Mouse (Mus musculus) cerebral cortex, adult 2 months (tissue): ENCODE results near the gene B230104I21Rik.

ENCODE experiments used
- WGBS: fragments of 180-500 bp; shearing (Covaris S2); methylation state at CpG from one replicate; pipeline ENCODE4 v1.1.7; 2018; 5-methylcytosine and 5-hydroxymethylcytosine counted together

B230104I21Rik gene

DNA sequence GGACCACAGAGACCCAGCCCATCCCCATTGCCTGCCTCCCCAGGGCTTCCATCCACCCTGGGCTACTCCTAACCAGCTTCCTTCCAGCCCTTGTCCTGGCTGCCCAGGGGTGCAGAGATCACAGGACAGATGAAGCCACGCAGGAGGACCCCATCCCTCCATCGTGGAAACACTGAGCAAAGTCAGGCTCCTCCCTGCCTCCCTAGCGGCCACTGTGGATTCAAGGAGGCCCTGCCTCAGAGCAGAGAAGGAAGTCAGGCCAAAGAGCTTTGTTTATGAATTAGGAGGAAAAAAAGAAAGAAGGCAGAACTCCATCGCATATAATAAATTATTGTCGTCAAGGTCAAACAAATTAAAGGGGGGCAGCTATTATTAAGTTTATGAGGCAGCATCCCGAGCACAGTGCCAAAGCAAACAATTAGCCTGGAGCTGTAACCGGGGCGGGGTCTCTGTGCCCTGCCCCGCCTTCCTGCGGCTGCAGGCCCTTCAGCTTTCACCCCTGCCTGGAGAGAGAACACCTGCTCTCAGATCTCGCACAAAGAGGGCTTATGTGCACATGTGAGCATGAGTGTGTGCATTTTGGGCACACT lies 12.4 kb downstream of the B230104I21Rik start:
- WGBS = 70% methylated on average over 11 of the region's 11 CpGs

DNA sequence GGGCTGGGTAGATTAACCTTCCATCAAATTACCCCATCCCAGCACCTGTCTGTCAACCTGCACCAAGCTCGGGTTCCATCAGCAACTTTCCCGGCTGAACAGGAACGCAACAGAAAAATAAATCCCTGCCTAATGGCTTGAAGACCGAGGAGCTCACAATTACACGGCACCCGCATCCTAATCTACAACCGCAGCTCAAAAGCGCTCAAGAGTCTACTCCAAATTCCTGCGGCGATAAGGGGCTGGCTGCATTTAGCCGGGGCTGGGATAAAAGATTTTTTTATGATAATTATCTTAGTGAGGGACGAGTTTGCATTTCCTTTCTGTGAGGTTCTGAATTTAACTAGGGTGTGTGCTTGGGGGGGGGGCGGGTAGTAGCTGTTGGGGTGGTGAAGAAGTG lies 16.3 kb downstream of the B230104I21Rik start:
- 77% methylated on average over 13 of the region's 13 CpGs for WGBS

DNA sequence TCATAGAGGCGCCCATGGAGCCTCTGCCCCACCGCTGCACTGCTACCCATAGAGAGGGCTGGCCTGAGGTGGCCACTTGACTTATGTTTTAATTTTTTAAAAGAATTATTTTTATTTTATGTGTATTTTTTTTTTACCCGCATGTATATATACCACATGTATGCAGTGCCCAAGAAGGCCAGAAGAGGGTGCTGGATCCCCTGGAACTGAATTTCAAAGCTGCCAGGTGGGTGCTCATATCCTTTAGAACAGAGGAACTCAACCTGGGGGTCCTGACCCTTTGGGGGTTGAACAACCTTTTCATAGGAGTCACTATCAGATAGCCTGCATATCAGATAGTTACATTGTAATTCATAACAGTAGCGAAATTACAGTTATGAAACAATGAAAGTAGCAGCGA lies 19.5 kb downstream of the B230104I21Rik start:
- 97% methylated on average over 5 of the region's 5 CpGs for whole genome bisulfite sequencing

DNA sequence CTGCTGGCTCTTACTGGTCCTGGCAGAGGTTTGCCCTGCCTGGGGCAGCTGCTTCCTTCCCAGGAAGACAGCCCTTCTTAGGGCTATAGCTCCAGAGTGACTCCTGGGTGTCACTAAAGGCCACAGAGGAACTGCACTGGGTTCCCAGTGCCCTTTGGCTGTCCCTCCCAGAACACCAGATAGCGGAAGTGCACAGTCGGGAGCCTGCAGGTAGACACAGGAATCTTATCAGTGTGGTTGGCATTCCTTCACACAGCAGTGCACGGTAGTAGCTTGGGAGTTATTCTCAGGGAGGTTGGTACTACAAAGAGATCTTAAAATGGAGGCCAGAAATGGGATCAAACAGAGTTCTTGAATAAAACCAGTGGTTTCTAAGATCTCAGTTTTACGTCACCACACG lies 22.4 kb downstream of the B230104I21Rik start:
- 82% methylated on average over 5 of the region's 5 CpGs for WGBS

DNA sequence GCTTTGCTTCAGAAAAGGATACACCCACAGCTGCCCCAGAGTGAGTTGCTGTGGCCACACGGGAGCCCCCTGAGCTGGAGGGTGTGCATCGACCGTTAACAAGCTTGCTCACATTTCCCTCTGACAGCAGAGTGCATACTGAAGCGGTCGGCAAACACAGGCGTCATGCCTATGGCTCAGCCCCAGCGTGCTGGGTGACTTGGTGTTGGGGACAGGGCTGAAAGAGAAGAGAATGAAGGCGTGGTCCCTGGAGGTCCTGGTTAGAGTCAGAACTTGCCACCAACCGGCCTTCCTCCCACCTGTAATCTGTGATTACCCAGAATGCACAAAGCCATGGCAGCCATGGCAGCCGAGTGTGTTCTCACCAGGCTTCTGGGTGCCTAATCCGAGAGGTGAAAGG lies 22.9 kb downstream of the B230104I21Rik start:
- 79% methylated on average over 11 of the region's 11 CpGs for WGBS

DNA sequence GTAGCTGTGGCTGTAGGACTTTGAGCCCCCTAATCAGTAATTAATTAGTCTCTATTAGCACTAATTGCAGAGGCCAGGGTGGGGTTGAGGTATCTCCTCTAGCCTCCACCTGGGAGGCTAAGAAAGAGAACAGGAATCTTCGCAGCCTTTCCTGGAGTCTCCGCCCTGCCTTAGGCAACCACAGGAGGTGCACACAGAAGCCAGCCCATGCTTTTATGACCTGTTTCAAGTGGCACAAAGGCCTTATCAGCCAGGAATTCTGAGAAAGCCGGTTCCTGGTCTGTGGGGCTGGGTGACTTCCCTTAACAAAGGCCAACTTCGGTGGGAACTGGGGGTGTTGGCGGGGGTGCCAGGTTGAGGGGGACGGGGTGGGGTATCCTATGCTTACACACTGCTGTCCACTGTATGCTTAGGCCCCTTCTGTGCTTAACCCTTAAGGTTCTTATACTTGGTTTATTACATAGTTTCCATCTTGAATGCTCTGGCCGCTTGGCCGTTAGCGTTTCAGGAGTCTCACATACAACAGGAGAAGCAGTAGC lies 23.9 kb downstream of the B230104I21Rik start:
- 82% methylated on average over 9 of the region's 9 CpGs for WGBS

DNA sequence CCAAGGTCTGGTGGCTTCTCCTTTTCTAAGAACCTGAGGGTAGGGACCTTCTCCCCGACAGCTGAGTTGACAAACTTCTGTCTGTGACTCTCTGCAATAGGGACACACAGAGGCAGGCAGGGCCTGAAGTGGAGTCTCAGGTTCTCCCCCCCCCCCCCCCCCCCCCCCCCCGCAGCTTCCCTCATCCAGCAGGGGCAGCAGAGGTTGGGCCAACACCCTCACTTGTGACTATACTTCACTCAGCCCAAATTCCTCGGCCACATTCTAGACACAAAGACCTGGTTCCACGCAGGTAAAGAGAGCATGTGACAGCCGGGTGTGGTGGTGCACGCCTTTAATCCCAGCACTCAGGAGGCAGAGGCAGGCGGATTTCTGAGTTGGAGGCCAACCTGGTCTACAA lies 24.5 kb downstream of the B230104I21Rik start:
- WGBS = 93% methylated on average over 7 of the region's 7 CpGs

DNA sequence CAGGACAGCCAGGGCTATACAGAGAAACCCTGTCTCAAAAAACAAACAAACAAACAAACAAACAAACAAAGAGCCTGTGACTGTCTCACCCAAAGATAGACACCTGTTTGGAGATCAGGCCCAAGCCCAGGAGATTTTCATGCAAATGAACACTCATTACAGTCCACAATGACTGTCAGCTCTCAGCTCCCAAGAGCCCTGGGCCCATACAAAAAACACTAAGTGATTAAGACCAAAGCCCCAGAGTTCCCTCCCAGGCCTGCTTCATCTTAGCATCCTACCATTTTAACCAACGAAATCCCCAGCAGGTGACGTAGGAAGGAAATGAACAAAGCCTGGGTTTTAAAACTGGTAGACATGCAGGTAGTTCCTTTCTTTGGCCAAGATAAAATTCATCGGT lies 24.9 kb downstream of the B230104I21Rik start:
- WGBS = 87% methylated on average over 3 of the region's 3 CpGs

DNA sequence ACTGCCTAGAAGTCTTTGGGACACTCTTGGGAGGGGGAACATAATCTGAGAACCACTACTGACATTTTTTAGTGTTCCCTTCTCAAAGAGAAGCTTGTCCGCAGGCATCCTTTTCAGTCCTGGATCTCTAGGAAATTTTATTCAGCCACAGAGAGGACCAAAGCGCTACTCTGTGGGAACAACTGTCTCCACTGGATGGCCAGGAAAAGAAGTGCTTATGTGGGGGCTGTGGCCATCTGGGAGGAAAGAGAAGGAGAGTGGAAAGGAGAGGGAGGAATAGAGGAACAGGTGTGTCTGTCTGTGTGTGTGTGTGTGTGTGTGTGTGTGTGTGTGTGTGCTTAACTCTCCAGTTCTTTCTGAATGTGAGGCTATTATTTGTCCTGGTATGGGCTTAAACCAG lies 28.8 kb downstream of the B230104I21Rik start:
- 65% methylated on average over 2 of the region's 2 CpGs for WGBS

DNA sequence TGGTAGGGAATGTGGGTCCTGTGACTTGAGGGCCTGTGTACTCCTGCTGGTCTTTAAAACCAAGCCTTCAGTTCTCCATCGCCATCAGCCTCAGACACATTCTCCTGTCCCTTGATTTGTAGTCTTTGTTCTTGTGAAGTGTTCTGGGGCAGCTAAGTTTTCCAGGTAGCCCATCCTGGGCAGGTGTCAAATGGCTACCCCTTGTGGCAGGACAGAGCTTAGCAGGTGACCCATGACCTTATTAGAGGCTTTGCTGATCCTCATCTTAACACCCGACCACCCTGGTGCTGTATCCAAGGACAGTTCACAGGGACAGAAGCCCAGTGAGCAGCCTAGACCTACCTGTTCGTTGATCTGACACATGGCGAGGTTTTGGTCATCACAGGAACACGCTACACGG lies 30.9 kb downstream of the B230104I21Rik start:
- WGBS = 93% methylated on average over 6 of the region's 6 CpGs

DNA sequence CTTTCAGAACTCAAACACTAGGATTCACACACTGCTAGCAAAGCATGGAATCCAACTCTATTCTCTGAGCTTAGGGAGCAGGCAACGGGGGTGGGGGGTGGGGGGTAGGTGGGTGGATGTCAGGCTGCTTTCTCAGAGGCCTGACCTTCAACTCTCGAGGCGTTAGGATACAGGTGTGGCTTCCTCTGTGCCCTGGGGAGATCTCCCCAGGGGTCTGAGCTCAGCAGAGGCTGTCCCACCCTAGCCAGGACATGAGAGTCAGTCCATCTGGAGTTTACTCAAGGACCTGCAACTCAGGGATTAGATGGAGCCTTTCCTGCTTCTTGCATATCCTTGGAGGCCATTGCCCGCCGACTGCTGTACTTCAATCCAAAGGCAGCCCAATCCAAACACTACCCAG lies 33.2 kb downstream of the B230104I21Rik start:
- 89% methylated on average over 5 of the region's 5 CpGs for WGBS

DNA sequence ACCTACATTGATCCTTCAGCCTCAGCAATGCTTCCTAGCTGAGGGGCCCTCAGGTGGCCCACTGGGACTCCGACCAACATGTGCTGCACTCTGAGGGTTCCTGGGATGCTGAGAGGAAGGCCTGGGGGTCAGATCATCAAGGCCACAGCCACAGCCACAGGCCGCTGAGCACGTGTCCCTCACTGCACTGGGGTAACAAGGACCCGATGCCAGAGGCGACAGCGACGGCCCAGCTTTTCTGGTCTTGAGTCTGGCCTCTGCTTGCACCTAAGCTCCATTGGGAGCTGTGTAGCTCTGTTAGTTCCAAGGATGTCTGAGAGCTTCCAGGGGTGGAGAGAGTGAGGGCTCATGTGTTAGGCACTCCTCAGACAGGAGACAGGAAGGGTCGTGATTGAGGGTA lies 34.9 kb downstream of the B230104I21Rik start:
- WGBS = 86% methylated on average over 8 of the region's 8 CpGs

DNA sequence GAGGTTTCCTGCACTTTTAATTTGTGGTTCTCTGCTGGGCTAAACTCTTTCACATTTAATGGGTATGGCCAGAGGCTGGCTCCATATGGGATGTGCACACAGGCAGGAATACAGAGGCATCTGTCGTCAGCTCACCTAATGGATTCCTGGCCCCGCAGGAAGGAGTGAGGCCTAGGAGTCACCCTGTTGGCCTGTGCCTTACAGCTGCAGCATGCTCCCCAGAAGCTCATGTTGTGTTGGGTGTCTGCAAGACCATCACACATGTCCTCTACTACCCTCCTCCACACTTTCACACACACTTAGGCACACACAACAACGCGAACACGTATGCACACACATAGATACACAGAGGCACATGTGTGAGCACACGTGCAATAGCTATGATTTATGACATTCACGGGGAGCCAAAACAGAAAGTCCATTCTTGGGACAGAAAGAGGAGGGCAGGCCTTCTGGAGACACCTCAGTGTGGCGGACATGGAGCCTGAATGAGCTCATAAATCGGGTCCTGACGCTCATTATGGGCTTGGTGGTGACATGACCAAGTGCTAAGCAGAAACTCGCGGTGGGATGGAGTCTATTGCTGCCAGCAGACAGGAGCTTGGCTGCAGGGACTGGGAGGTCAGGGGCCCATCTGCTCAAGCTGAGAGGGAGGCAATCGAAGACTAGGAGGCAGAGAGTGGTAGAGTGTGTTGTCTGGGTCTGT lies 35.8 kb downstream of the B230104I21Rik start:
- WGBS = 87% methylated on average over 13 of the region's 13 CpGs

DNA sequence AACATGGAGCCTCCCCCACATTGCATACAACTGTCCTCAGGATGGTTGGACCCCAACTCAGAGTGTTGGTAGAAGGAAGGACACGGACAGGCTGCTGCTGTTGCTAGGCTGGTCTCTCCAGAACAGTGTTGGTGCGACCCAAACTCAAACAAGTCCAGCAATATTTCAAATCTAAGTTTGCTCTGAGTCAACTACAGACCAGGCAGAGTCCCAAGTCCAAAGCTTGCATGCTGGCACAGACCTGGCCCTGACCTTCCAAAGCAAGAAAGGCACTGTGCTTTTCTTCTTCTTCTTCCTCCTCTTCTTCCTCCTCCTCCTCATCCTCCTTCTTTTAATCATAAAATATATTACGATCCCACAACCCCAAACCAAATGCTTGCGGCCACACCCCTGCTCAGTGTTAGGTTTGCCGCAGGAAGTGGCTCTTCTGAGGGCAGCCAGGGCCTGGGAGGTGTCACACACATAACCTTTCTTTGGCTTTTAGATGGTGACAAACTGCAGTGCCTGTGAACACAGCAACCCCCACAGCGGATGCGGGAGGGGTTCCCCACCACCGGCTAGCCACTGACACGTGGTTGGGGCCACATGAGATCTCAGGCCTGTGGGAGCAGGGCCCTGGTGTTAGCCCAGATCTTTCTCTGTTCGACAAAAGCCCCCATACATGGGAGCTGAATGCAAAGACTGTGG lies 40.2 kb downstream of the B230104I21Rik start:
- 86% methylated on average over 10 of the region's 10 CpGs for WGBS

DNA sequence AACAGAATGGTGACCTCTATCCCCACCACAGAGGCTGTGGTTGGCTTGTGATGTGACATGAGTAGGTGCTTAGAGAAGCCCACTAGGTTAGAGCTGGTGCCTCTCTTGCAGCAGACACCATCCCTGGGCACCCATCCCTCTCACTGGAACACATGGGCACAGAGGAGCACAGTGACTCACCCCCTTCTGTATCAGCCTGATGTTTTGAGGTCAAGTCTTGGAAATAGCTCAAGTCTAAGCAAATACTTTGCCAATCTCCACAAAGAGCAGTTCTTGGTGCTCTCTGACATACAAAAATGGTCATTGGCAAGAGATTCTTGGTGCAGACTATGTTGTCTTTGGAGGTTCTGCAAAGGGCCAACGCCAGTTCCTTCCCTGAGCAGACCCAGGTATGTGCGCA lies 42.9 kb downstream of the B230104I21Rik start:
- 89% methylated on average over 2 of the region's 2 CpGs for WGBS

DNA sequence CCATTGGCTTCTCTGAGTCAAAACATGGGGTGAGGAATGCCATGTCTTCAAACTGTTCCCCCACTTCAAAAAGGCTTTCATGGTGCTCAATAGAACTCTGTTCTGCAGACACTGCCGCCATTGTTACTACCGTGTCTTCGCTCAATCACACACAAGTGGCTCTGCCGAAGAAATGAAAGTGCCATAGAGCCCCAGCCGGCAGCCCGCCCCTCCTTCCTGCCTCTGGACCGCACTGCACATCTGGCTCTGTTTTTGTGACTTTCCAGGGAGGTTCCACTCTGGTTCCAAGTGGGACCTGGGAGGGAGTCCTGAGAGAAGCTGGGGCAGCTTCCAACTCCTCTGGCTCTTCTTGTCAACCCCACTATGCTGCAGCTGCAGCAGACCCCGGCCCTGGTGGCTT lies 49.3 kb downstream of the B230104I21Rik start:
- WGBS = 60% methylated on average over 8 of the region's 8 CpGs

DNA sequence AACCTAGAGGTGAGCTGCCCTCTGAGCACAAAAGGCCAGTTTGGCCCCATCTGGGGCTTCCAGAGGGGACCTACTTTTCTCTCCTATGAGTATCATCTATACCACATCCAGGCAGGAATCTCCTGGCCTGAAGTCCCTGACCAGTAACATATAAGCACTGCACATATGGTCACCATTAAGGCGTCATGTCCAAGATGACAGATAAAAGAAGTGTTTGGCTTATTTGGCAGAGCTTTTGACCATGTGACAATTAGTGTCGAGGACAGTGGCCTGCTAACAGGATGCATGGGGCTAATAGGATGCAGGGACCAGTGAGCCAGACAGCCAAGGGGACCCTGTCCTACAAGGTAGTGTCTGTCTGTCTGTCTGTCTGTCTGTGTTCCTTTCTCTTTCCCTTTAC lies 50.0 kb downstream of the B230104I21Rik start:
- 79% methylated on average over 2 of the region's 2 CpGs for WGBS

DNA sequence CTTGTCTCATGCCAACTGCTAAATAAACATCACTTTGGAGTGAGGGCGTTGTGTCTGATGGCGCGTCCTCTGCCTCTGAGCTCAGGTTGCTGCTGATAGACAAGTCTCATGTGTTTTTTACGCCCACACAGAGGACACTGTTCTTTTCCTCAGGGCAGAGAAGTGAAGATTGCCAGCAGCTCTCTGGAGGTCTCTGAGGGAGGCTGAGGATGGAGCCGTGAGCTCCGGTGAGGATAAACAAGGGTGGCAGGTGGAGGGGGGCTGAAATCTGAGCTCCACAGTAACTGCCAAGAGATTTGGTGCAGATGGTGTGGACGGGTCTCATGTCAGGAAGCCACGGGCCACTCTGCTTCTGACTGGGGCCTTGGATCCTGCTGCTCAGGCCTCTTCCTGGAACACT lies 50.9 kb downstream of the B230104I21Rik start:
- WGBS = 67% methylated on average over 8 of the region's 8 CpGs

DNA sequence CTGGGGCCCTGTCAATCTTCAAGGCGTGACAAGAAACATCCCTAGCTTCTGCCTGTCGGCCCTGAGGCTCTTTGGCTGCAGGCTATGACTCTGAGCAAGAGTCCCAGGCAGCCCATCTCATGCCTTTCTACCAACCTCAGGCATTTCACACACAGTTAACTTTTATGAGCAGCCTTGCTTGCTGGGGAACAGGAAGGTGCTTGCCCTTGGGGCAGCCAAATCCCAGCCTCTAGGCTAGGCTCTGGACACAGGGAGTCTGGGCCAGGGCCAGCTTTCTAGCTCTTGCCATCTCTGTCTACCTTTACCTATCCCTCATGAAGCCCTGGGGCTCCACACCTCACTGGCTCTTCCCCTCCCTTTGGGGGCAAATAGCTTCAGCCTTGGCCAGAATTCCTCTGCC lies 53.7 kb downstream of the B230104I21Rik start:
- WGBS = 98% methylated on average over 2 of the region's 2 CpGs

DNA sequence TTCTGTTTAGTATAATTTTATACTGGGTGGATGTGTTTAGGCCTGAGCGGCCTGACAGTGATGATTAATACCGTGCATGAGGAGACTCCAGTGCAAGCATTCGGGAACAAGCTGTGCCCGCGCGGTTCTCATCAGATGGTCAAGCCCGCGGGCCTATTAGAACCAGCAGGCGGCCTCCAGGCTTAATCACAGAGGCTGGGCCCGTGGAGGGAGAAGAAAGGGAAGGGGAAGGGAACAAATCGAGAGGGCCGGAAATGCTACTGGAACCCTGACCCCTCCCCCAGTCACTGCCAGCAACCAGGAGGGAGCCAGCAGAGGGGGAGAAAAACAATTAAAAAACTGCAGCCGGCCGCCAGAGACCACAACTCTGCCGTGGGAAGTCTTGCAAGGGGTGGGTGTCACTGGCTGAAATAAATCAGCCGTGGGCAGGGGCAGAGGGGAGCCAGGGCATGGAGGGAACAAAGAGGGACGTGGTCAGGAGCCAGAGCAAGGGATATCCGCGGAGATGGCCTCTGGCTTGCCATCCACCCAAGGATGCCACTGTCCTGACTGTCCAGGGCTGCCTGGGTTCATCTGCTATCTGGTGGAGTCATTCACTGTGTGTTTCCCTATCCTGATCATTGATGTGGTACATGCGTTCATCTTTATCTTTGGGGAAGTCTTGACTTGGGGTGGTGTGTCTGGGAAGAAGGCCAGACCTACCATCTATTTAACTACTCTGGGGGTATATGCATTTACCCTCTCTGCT lies 54.6 kb downstream of the B230104I21Rik start:
- WGBS = 55% methylated on average over 20 of the region's 20 CpGs

DNA sequence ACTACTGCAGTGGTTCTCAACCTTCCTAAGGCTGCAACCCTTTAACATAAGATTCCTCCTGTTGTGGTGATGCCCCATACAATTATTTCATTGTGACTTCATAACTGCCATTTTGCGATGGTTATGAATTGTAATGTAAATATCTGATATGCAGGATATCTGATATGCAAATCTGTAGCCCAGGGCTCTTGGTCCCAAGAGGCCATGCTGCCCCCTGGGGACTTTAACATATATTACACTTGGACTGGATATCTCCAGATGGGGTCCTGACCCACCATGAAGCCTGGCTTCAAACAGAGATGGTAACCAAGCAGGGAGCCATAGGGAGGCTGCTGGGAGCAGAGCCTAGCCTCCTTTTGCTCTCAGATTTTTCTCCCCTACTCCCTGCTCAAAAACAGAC lies 56.7 kb downstream of the B230104I21Rik start:
- WGBS = 89% methylated on average over 1 of the region's 1 CpGs
